Mouse (Mus musculus): ENCODE measurements around the gene Cenph.
"Not testable (repeated sequence)": the region's sequence is repeated elsewhere in the genome, so short reads cannot be mapped to it uniquely, and the experiment has no call there.

The Cenph gene

GRCm38 (mm10) chr13:100775252-100776055, at the start of gene Cenph:
Gene Cenph, minus strand, starts transcription at chr13:100775899.
- DNase-seq (ENCODE audit: low spot score in 2 of 2) = peak; percentile 74 to 87

GRCm38 (mm10) chr13:100824916-100825315, 49.2 kb upstream of the Cenph start:
- no peak for DNase-seq (ENCODE audit: low spot score in 2 of 2)

- no peak for DNase-seq (ENCODE audit: low spot score in 2 of 2)
These were observed 48.6 kb upstream of the Cenph start for GRCm38 (mm10) chr13:100824306-100824705.

GRCm38 (mm10) chr13:100823863-100824262, 48.2 kb upstream of the Cenph start:
- no peak for DNase-seq (ENCODE audit: low spot score in 2 of 2)

- no peak for DNase-seq (ENCODE audit: low spot score in 2 of 2)
These were observed 38.8 kb upstream of the Cenph start for GRCm38 (mm10) chr13:100814451-100814850.

- DNase-seq (ENCODE audit: low spot score in 2 of 2) = no peak
These were observed 30.1 kb upstream of the Cenph start for GRCm38 (mm10) chr13:100805776-100806175.

- DNase-seq (ENCODE audit: low spot score in 2 of 2) = no peak
These were observed 21.5 kb upstream of the Cenph start for GRCm38 (mm10) chr13:100797171-100797570.

- DNase-seq (ENCODE audit: low spot score in 2 of 2) = no peak
These were observed 13.4 kb upstream of the Cenph start for GRCm38 (mm10) chr13:100789083-100789482.

GRCm38 (mm10) chr13:100788057-100788456, 12.4 kb upstream of the Cenph start:
- DNase-seq (ENCODE audit: low spot score in 2 of 2) = not testable (repeated sequence)

GRCm38 (mm10) chr13:100787316-100788010, 11.8 kb upstream of the Cenph start:
- DNase-seq (ENCODE audit: low spot score in 2 of 2) = no peak

GRCm38 (mm10) chr13:100786414-100786867, 10.7 kb upstream of the Cenph start, which contains the start of gene Ccnb1:
Gene Ccnb1, minus strand, starts transcription at chr13:100786570.
- DNase-seq (ENCODE audit: low spot score in 2 of 2) = peak; percentile 87 to 93

GRCm38 (mm10) chr13:100785806-100786413, 10.2 kb upstream of the Cenph start:
- no peak for DNase-seq (ENCODE audit: low spot score in 2 of 2)

- no peak for DNase-seq (ENCODE audit: low spot score in 2 of 2)
These were observed 1.8 kb upstream of the Cenph start for GRCm38 (mm10) chr13:100777491-100777890.

GRCm38 (mm10) chr13:100776710-100777109, 1.0 kb upstream of the Cenph start:
- no peak for DNase-seq (ENCODE audit: low spot score in 2 of 2)

- no peak for DNase-seq (ENCODE audit: low spot score in 2 of 2)
These were observed 339 bp upstream of the Cenph start for GRCm38 (mm10) chr13:100776056-100776419.

- no peak for DNase-seq (ENCODE audit: low spot score in 2 of 2)
These were observed 995 bp downstream of the Cenph start for GRCm38 (mm10) chr13:100774704-100775103.

GRCm38 (mm10) chr13:100755329-100755728, 20.4 kb downstream of the Cenph start:
- no peak for DNase-seq (ENCODE audit: low spot score in 2 of 2)

GRCm38 (mm10) chr13:100754186-100754585, 21.5 kb downstream of the Cenph start:
- no peak for DNase-seq (ENCODE audit: low spot score in 2 of 2)

GRCm38 (mm10) chr13:100753011-100753410, 22.7 kb downstream of the Cenph start:
- DNase-seq (ENCODE audit: low spot score in 2 of 2) = no peak

GRCm38 (mm10) chr13:100752529-100752928, 23.2 kb downstream of the Cenph start:
- DNase-seq (ENCODE audit: low spot score in 2 of 2) = no peak

GRCm38 (mm10) chr13:100751402-100751801, 24.3 kb downstream of the Cenph start:
- no peak for DNase-seq (ENCODE audit: low spot score in 2 of 2)

- DNase-seq (ENCODE audit: low spot score in 2 of 2) = no peak
These were observed 24.9 kb downstream of the Cenph start for GRCm38 (mm10) chr13:100750799-100751198.
